Mouse (Mus musculus): Measurements from ENCODE around the gene Actr3b.

DNA sequence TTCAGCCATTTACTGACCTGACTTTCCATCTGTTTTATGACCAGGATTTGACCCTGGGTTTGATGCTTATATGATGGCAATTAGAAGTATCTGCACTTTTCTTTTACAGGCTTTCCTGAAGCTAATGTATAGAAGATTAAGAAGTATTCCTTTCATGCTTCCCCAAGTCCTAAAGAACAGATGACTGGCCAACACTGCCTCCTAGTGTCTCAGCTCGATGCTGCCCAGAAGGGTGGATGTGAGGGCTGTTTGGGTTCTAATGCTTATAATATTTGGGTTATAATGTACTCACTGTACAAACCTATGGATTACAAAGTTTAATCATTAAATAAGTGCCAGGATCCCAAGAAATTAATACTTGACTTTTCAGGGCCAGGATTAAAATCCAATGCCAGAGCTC, 25.5 kb upstream of the Actr3b start:
- TF ChIP-seq CTCF (IDR thresholded peaks at IDR 0.05; ENCODE audit: low read depth), result peak; percentile 76
- no peak for TF ChIP-seq EP300 (IDR thresholded peaks at IDR 0.05; ENCODE audit: low read depth)
